Mouse (Mus musculus) cerebellum, postnatal 4 days (tissue): ENCODE results near the gene Fam169a.

ENCODE experiments used
- DNase-seq, 2 experiments: peaks; one replicate each; pipeline ENCODE4 v3.0.0; 2022; ENCODE audit warnings: low spot score in 2 of 2, mixed read lengths in 1 of 2

Gene Fam169a

GRCm38 (mm10) chr13:97180113-97180828, 113.2 kb downstream of the Fam169a start:
- DNase-seq, result no peak
